Mouse (Mus musculus) forebrain, embryonic 12.5 days (tissue): ENCODE data around the gene Cdh26. TPM values are rescaled to one million over a fixed set of nuclear protein-coding genes. Genes with fewer than 3 reads are reported as not detected.
A peak's percentile ranks its signal among the peaks of the same experiment; 100 is the strongest.

ENCODE experiments used
- ATAC-seq: fragments of 200-750 bp; cut with Nextera tagmentation; 2 replicates; pipeline ENCODE4 v1.8.0; 2017; ENCODE audit warnings: moderate TSS enrichment; ENCODE audit not compliant: low FRiP score
- H3K27ac ChIP-seq: fragments of 300-500 bp; sonication (generic); 2 replicates; pipeline ENCODE4 v1.5.1; 2016; ENCODE audit warnings: mild to moderate bottlenecking
- H3K27me3 ChIP-seq: fragments of 300-500 bp; sonication (generic); 2 replicates; pipeline ENCODE4 v1.6.1; 2016; ENCODE audit warnings: mild to moderate bottlenecking
- H3K36me3 ChIP-seq: fragments of 300-500 bp; sonication (generic); replicated peaks from 2 replicates; pipeline ENCODE4 v1.6.1; 2016; ENCODE audit warnings: mild to moderate bottlenecking
- H3K4me1 ChIP-seq: fragments of 300-500 bp; sonication (generic); 2 replicates; pipeline ENCODE4 v1.6.1; 2016
- H3K4me2 ChIP-seq: fragments of 300-500 bp; sonication (generic); 2 replicates; pipeline ENCODE4 v1.6.1; 2016; ENCODE audit warnings: mild to moderate bottlenecking, moderate library complexity
- H3K4me3 ChIP-seq: fragments of 300-500 bp; sonication (generic); replicated peaks from 2 replicates; pipeline ENCODE4 v1.5.1; 2016; ENCODE audit warnings: mild to moderate bottlenecking
- H3K9ac ChIP-seq: fragments of 300-500 bp; sonication (generic); 2 replicates; pipeline ENCODE4 v1.6.1; 2016; ENCODE audit warnings: mild to moderate bottlenecking
- H3K9me3 ChIP-seq: fragments of 300-500 bp; sonication (generic); 2 replicates; pipeline ENCODE4 v1.6.1; 2016
- WGBS: fragments of 180-500 bp; shearing (Covaris S2); methylation state at CpG from one replicate; pipeline ENCODE4 v1.1.7; 2016; 5-methylcytosine and 5-hydroxymethylcytosine counted together
- polyA plus RNA-seq: library from polyadenylated mRNA; unstranded; fragments of >200 nt; fragmentation: Nextera tagmentation; extraction: Ambion mirVana; gene quantifications from 2 replicates; pipeline ENCODE4 v1.2.1, GENCODE M21; 2016

Cdh26 gene
- polyA plus RNA-seq, 1 experiment from 2014 or later: 0.40 TPM

GRCm38 (mm10) chr2:178450236-178450635 is 19.9 kb downstream of the Cdh26 start:
- Histone ChIP-seq H3K4me1 (peaks cover 10% of the 10 kb centered on the region), H3K4me2 (no peak overlapping the region), H3K4me3 (no peak overlapping the region), H3K9ac (no peak overlapping the region), H3K9me3 (no peaks in the 10 kb centered on the region), H3K27ac (no peak overlapping the region), H3K36me3 (no peaks in the 10 kb centered on the region), H3K27me3 (no peaks in the 10 kb centered on the region)
- WGBS: 12% methylated on average over 2 of the region's 2 CpGs
- no peak for ATAC-seq

GRCm38 (mm10) chr2:178450961-178451360 is 20.6 kb downstream of the Cdh26 start:
- H3K4me2 ChIP-seq: no peak overlapping the region
- H3K36me3 ChIP-seq: no peaks in the 10 kb centered on the region
- H3K9me3 ChIP-seq: no peaks in the 10 kb centered on the region
- H3K9ac ChIP-seq: no peak overlapping the region
- 60% methylated on average over 10 of the region's 10 CpGs for WGBS
- no peak for ATAC-seq
- H3K4me3 ChIP-seq: no peak overlapping the region
- H3K27ac ChIP-seq: no peak overlapping the region
- no peaks in the 10 kb centered on the region for H3K27me3 ChIP-seq
- H3K4me1 ChIP-seq: peaks cover 13% of the 10 kb centered on the region

- 52% methylated on average over 17 of the region's 17 CpGs for WGBS
- Histone ChIP-seq H3K9me3 (no peaks in the 10 kb centered on the region), H3K27me3 (no peaks in the 10 kb centered on the region), H3K9ac (no peak overlapping the region), H3K27ac (no peak overlapping the region), H3K4me1 (peaks cover 13% of the 10 kb centered on the region), H3K36me3 (no peaks in the 10 kb centered on the region), H3K4me3 (no peak overlapping the region), H3K4me2 (no peak overlapping the region)
- ATAC-seq: peak; percentile 23; the same call in 1 of the 2 replicates
Measured at GRCm38 (mm10) chr2:178454664-178455516, 24.6 kb downstream of the Cdh26 start.

GRCm38 (mm10) chr2:178457414-178457813 is 27.1 kb downstream of the Cdh26 start:
- no peak for ATAC-seq
- H3K4me3 ChIP-seq: no peak overlapping the region
- no peak overlapping the region for H3K4me2 ChIP-seq
- H3K9me3 ChIP-seq: no peaks in the 10 kb centered on the region
- WGBS: 95% methylated on average over 6 of the region's 6 CpGs
- no peak overlapping the region for H3K9ac ChIP-seq
- H3K36me3 ChIP-seq: no peaks in the 10 kb centered on the region
- H3K27ac ChIP-seq: no peak overlapping the region
- H3K27me3 ChIP-seq: no peaks in the 10 kb centered on the region
- peaks cover 15% of the 10 kb centered on the region for H3K4me1 ChIP-seq

GRCm38 (mm10) chr2:178460353-178460752 is 30.0 kb downstream of the Cdh26 start:
- H3K27me3 ChIP-seq: no peaks in the 10 kb centered on the region
- WGBS: 70% methylated on average over 5 of the region's 5 CpGs

GRCm38 (mm10) chr2:178471546-178472480 is 41.5 kb downstream of the Cdh26 start:
- ATAC-seq: no peak
- no peak overlapping the region for H3K27ac ChIP-seq
- H3K4me1 ChIP-seq: no peaks in the 10 kb centered on the region
- no peak overlapping the region for H3K4me2 ChIP-seq
- H3K9me3 ChIP-seq: no peaks in the 10 kb centered on the region
- no peak overlapping the region for H3K4me3 ChIP-seq
- H3K9ac ChIP-seq: no peak overlapping the region
- 79% methylated on average over 17 of the region's 17 CpGs for WGBS
- H3K36me3 ChIP-seq: no peaks in the 10 kb centered on the region
- H3K27me3 ChIP-seq: no peaks in the 10 kb centered on the region

More at GRCm38 (mm10) chr2:178460353-178460752, 30.0 kb downstream of the Cdh26 start:
- no peak for ATAC-seq
- Histone ChIP-seq H3K9ac (no peak overlapping the region), H3K27ac (no peak overlapping the region), H3K4me1 (peaks cover 6% of the 10 kb centered on the region; the same call in 1 of the 2 replicates), H3K4me3 (no peak overlapping the region), H3K4me2 (no peak overlapping the region), H3K9me3 (no peaks in the 10 kb centered on the region), H3K36me3 (no peaks in the 10 kb centered on the region)

GRCm38 (mm10) chr2:178473916-178474315 is 43.6 kb downstream of the Cdh26 start:
- H3K4me1 ChIP-seq: no peaks in the 10 kb centered on the region
- H3K9me3 ChIP-seq: no peaks in the 10 kb centered on the region
- no peak overlapping the region for H3K27ac ChIP-seq
- no peak overlapping the region for H3K9ac ChIP-seq
- no peak for ATAC-seq
- H3K36me3 ChIP-seq: no peaks in the 10 kb centered on the region
- no peak overlapping the region for H3K4me2 ChIP-seq
- WGBS: 85% methylated on average over 10 of the region's 10 CpGs
- H3K27me3 ChIP-seq: no peaks in the 10 kb centered on the region
- no peak overlapping the region for H3K4me3 ChIP-seq

- Histone ChIP-seq H3K9me3 (no peaks in the 10 kb centered on the region), H3K9ac (no peak overlapping the region), H3K27me3 (no peaks in the 10 kb centered on the region), H3K4me1 (no peaks in the 10 kb centered on the region), H3K36me3 (no peaks in the 10 kb centered on the region), H3K4me3 (no peak overlapping the region), H3K4me2 (no peak overlapping the region), H3K27ac (no peak overlapping the region)
- no peak for ATAC-seq
- 66% methylated on average over 2 of the region's 2 CpGs for WGBS
Measured at GRCm38 (mm10) chr2:178477228-178477627, 46.9 kb downstream of the Cdh26 start.

GRCm38 (mm10) chr2:178479011-178479410 is 48.7 kb downstream of the Cdh26 start:
- Histone ChIP-seq H3K27me3 (no peaks in the 10 kb centered on the region), H3K36me3 (no peaks in the 10 kb centered on the region), H3K4me1 (peaks cover 3% of the 10 kb centered on the region; the same call in 1 of the 2 replicates), H3K4me3 (no peak overlapping the region), H3K27ac (no peak overlapping the region), H3K4me2 (no peak overlapping the region), H3K9me3 (no peaks in the 10 kb centered on the region), H3K9ac (no peak overlapping the region)
- no peak for ATAC-seq
- 94% methylated on average over 2 of the region's 2 CpGs for WGBS

- no peak overlapping the region for H3K27ac ChIP-seq
- ATAC-seq: no peak
- H3K4me1 ChIP-seq: peaks cover 3% of the 10 kb centered on the region; the same call in 1 of the 2 replicates
- H3K27me3 ChIP-seq: no peaks in the 10 kb centered on the region
- H3K4me3 ChIP-seq: no peak overlapping the region
- 85% methylated on average over 2 of the region's 2 CpGs for WGBS
- no peaks in the 10 kb centered on the region for H3K9me3 ChIP-seq
- no peak overlapping the region for H3K4me2 ChIP-seq
- no peaks in the 10 kb centered on the region for H3K36me3 ChIP-seq
- H3K9ac ChIP-seq: no peak overlapping the region
Measured at GRCm38 (mm10) chr2:178480932-178481331, 50.6 kb downstream of the Cdh26 start.

GRCm38 (mm10) chr2:178483462-178483861 is 53.1 kb downstream of the Cdh26 start:
- Histone ChIP-seq H3K4me3 (no peak overlapping the region), H3K27ac (no peak overlapping the region), H3K4me2 (no peak overlapping the region), H3K36me3 (no peaks in the 10 kb centered on the region), H3K9ac (no peak overlapping the region), H3K9me3 (0 out of 2 replicates have a peak, but pooled peaks cover 3% of the 10 kb centered on the region), H3K27me3 (no peaks in the 10 kb centered on the region), H3K4me1 (peaks cover 3% of the 10 kb centered on the region; the same call in 1 of the 2 replicates)
- ATAC-seq: no peak
- 54% methylated on average over 10 of the region's 10 CpGs for WGBS

GRCm38 (mm10) chr2:178488276-178488675 is 57.9 kb downstream of the Cdh26 start:
- H3K4me3 ChIP-seq: no peak overlapping the region
- WGBS: 72% methylated on average over 4 of the region's 4 CpGs
- no peaks in the 10 kb centered on the region for H3K36me3 ChIP-seq
- H3K9ac ChIP-seq: no peak overlapping the region
- ATAC-seq: no peak
- H3K27ac ChIP-seq: no peak overlapping the region
- no peaks in the 10 kb centered on the region for H3K27me3 ChIP-seq
- 0 out of 2 replicates have a peak, but pooled peaks cover 3% of the 10 kb centered on the region for H3K9me3 ChIP-seq
- H3K4me2 ChIP-seq: no peak overlapping the region
- peaks cover under 1% of the 10 kb centered on the region; the same call in 1 of the 2 replicates for H3K4me1 ChIP-seq
